Mouse (Mus musculus): ENCODE data around the gene BC051142. TPM values are rescaled to one million over a fixed set of nuclear protein-coding genes. Genes with fewer than 3 reads are reported as not detected.
A peak's percentile ranks its signal among the peaks of the same experiment; 100 is the strongest.

BC051142 gene
- polyA plus RNA-seq (2014; fragmentation: Nextera tagmentation; extraction: Ambion mirVana), result 1.5 and 2.1 TPM in 2 replicates

GRCm38 (mm10) chr17:34398711-34399393 is at the start of gene BC051142:
Gene BC051142, plus strand, starts transcription at chr17:34398820.
- DNase-seq (ENCODE audit: low spot score) (peak; percentile 83), ATAC-seq (replicated peaks; ENCODE audit: low FRiP score) (peak; percentile 96)
- H3K9me3 ChIP-seq (ENCODE audit: control insufficient read depth, low read length), result no peaks in the 10 kb centered on the region
- no peaks in the 10 kb centered on the region for H3K4me1 ChIP-seq (replicated peaks; ENCODE audit: control insufficient read depth, insufficient read depth, low read length)
- no peaks in the 10 kb centered on the region for H3K36me3 ChIP-seq (ENCODE audit: control insufficient read depth, insufficient read depth, low read length)
- peak within 1 kb of the TSS; percentile 90 for H3K9ac ChIP-seq (ENCODE audit: low read length)
- peak within 1 kb of the TSS; percentile 72 for H3K4me2 ChIP-seq (ENCODE audit: low read depth, low read length, severe bottlenecking)
- 6% methylated on average over 34 of the region's 34 CpGs for WGBS
- no peaks in the 10 kb centered on the region for H3K27me3 ChIP-seq (ENCODE audit: control insufficient read depth, insufficient read depth, low read length)
- peak within 1 kb of the TSS; percentile 51 for H3K4me3 ChIP-seq (ENCODE audit: low read depth, low read length)
- peak within 1 kb of the TSS; percentile 91 for H3K27ac ChIP-seq (ENCODE audit: low read depth, low read length)

GRCm38 (mm10) chr17:34349429-34349828 is 49.2 kb upstream of the BC051142 start:
- no peaks in the 10 kb centered on the region for H3K27me3 ChIP-seq (ENCODE audit: control insufficient read depth, insufficient read depth, low read length)
- H3K4me2 ChIP-seq (ENCODE audit: low read depth, low read length, severe bottlenecking), result no peak overlapping the region
- 6% methylated on average over 4 of the region's 4 CpGs for WGBS
- ATAC-seq (replicated peaks; ENCODE audit: low FRiP score) (no peak), DNase-seq (ENCODE audit: low spot score) (peak; percentile 83)
- no peak overlapping the region for H3K4me3 ChIP-seq (ENCODE audit: low read depth, low read length)
- H3K27ac ChIP-seq (ENCODE audit: low read depth, low read length), result no peak overlapping the region
- no peak overlapping the region for H3K9ac ChIP-seq (ENCODE audit: low read length)
- H3K4me1 ChIP-seq (replicated peaks; ENCODE audit: control insufficient read depth, insufficient read depth, low read length), result no peaks in the 10 kb centered on the region
- no peaks in the 10 kb centered on the region for H3K36me3 ChIP-seq (ENCODE audit: control insufficient read depth, insufficient read depth, low read length)
- H3K9me3 ChIP-seq (ENCODE audit: control insufficient read depth, low read length), result no peaks in the 10 kb centered on the region

- ATAC-seq (replicated peaks; ENCODE audit: low FRiP score) (no peak), DNase-seq (ENCODE audit: low spot score) (no peak)
- Histone ChIP-seq H3K36me3 (ENCODE audit: control insufficient read depth, insufficient read depth, low read length) (no peaks in the 10 kb centered on the region), H3K4me2 (ENCODE audit: low read depth, low read length, severe bottlenecking) (no peak within 1 kb of the TSS), H3K27ac (ENCODE audit: low read depth, low read length) (no peak within 1 kb of the TSS), H3K4me1 (replicated peaks; ENCODE audit: control insufficient read depth, insufficient read depth, low read length) (no peaks in the 10 kb centered on the region), H3K27me3 (ENCODE audit: control insufficient read depth, insufficient read depth, low read length) (no peaks in the 10 kb centered on the region), H3K9me3 (ENCODE audit: control insufficient read depth, low read length) (no peaks in the 10 kb centered on the region), H3K4me3 (ENCODE audit: low read depth, low read length) (no peak within 1 kb of the TSS), H3K9ac (ENCODE audit: low read length) (no peak within 1 kb of the TSS)
- 80% methylated on average over 5 of the region's 5 CpGs for WGBS
These were observed 44.1 kb upstream of the BC051142 start, which contains the start of gene Btnl2 for GRCm38 (mm10) chr17:34354539-34354938. Gene Btnl2, plus strand, starts transcription at chr17:34354822.

GRCm38 (mm10) chr17:34354940-34355339 is 43.7 kb upstream of the BC051142 start:
- ATAC-seq (replicated peaks; ENCODE audit: low FRiP score) (no peak), DNase-seq (ENCODE audit: low spot score) (no peak)
- no peaks in the 10 kb centered on the region for H3K27me3 ChIP-seq (ENCODE audit: control insufficient read depth, insufficient read depth, low read length)
- no peak overlapping the region for H3K4me3 ChIP-seq (ENCODE audit: low read depth, low read length)
- 96% methylated on average over 1 of the region's 1 CpGs for WGBS
- no peak overlapping the region for H3K27ac ChIP-seq (ENCODE audit: low read depth, low read length)
- no peaks in the 10 kb centered on the region for H3K9me3 ChIP-seq (ENCODE audit: control insufficient read depth, low read length)
- H3K4me2 ChIP-seq (ENCODE audit: low read depth, low read length, severe bottlenecking), result no peak overlapping the region
- H3K9ac ChIP-seq (ENCODE audit: low read length), result no peak overlapping the region
- H3K4me1 ChIP-seq (replicated peaks; ENCODE audit: control insufficient read depth, insufficient read depth, low read length), result no peaks in the 10 kb centered on the region
- H3K36me3 ChIP-seq (ENCODE audit: control insufficient read depth, insufficient read depth, low read length), result no peaks in the 10 kb centered on the region

GRCm38 (mm10) chr17:34362954-34363546 is 35.6 kb upstream of the BC051142 start:
- Histone ChIP-seq H3K4me2 (ENCODE audit: low read depth, low read length, severe bottlenecking) (no peak overlapping the region), H3K9me3 (ENCODE audit: control insufficient read depth, low read length) (no peaks in the 10 kb centered on the region), H3K36me3 (ENCODE audit: control insufficient read depth, insufficient read depth, low read length) (no peaks in the 10 kb centered on the region), H3K27me3 (ENCODE audit: control insufficient read depth, insufficient read depth, low read length) (no peaks in the 10 kb centered on the region), H3K9ac (ENCODE audit: low read length) (no peak overlapping the region), H3K27ac (ENCODE audit: low read depth, low read length) (no peak overlapping the region), H3K4me1 (replicated peaks; ENCODE audit: control insufficient read depth, insufficient read depth, low read length) (no peaks in the 10 kb centered on the region), H3K4me3 (ENCODE audit: low read depth, low read length) (no peak overlapping the region)
- WGBS, result 87% methylated on average over 15 of the region's 15 CpGs
- no peak for DNase-seq (ENCODE audit: low spot score)
- no peak for ATAC-seq (replicated peaks; ENCODE audit: low FRiP score)

GRCm38 (mm10) chr17:34363676-34364310 is 34.8 kb upstream of the BC051142 start:
- no peak overlapping the region for H3K27ac ChIP-seq (ENCODE audit: low read depth, low read length)
- no peaks in the 10 kb centered on the region for H3K36me3 ChIP-seq (ENCODE audit: control insufficient read depth, insufficient read depth, low read length)
- ATAC-seq (replicated peaks; ENCODE audit: low FRiP score), result no peak
- H3K9ac ChIP-seq (ENCODE audit: low read length), result no peak overlapping the region
- H3K4me2 ChIP-seq (ENCODE audit: low read depth, low read length, severe bottlenecking), result no peak overlapping the region
- H3K27me3 ChIP-seq (ENCODE audit: control insufficient read depth, insufficient read depth, low read length), result no peaks in the 10 kb centered on the region
- no peak overlapping the region for H3K4me3 ChIP-seq (ENCODE audit: low read depth, low read length)
- 84% methylated on average over 3 of the region's 3 CpGs for WGBS
- H3K4me1 ChIP-seq (replicated peaks; ENCODE audit: control insufficient read depth, insufficient read depth, low read length), result no peaks in the 10 kb centered on the region
- DNase-seq (ENCODE audit: low spot score), result no peak
- H3K9me3 ChIP-seq (ENCODE audit: control insufficient read depth, low read length), result no peaks in the 10 kb centered on the region

GRCm38 (mm10) chr17:34365031-34365430 is 33.6 kb upstream of the BC051142 start:
- H3K36me3 ChIP-seq (ENCODE audit: control insufficient read depth, insufficient read depth, low read length), result no peaks in the 10 kb centered on the region
- H3K27me3 ChIP-seq (ENCODE audit: control insufficient read depth, insufficient read depth, low read length), result no peaks in the 10 kb centered on the region
- no peaks in the 10 kb centered on the region for H3K9me3 ChIP-seq (ENCODE audit: control insufficient read depth, low read length)
- no peak overlapping the region for H3K4me3 ChIP-seq (ENCODE audit: low read depth, low read length)
- no peak overlapping the region for H3K27ac ChIP-seq (ENCODE audit: low read depth, low read length)
- no peak for DNase-seq (ENCODE audit: low spot score)
- WGBS, result 81% methylated on average over 10 of the region's 10 CpGs
- H3K4me2 ChIP-seq (ENCODE audit: low read depth, low read length, severe bottlenecking), result no peak overlapping the region
- no peak for ATAC-seq (replicated peaks; ENCODE audit: low FRiP score)
- no peaks in the 10 kb centered on the region for H3K4me1 ChIP-seq (replicated peaks; ENCODE audit: control insufficient read depth, insufficient read depth, low read length)
- H3K9ac ChIP-seq (ENCODE audit: low read length), result no peak overlapping the region

GRCm38 (mm10) chr17:34370563-34370962 is 28.1 kb upstream of the BC051142 start:
- H3K27me3 ChIP-seq (ENCODE audit: control insufficient read depth, insufficient read depth, low read length), result no peaks in the 10 kb centered on the region
- 84% methylated on average over 4 of the region's 4 CpGs for WGBS
- no peak overlapping the region for H3K4me3 ChIP-seq (ENCODE audit: low read depth, low read length)
- no peak overlapping the region for H3K4me2 ChIP-seq (ENCODE audit: low read depth, low read length, severe bottlenecking)
- H3K27ac ChIP-seq (ENCODE audit: low read depth, low read length), result no peak overlapping the region
- ATAC-seq (replicated peaks; ENCODE audit: low FRiP score) (no peak), DNase-seq (ENCODE audit: low spot score) (no peak)
- H3K9me3 ChIP-seq (ENCODE audit: control insufficient read depth, low read length), result no peaks in the 10 kb centered on the region
- no peak overlapping the region for H3K9ac ChIP-seq (ENCODE audit: low read length)
- no peaks in the 10 kb centered on the region for H3K36me3 ChIP-seq (ENCODE audit: control insufficient read depth, insufficient read depth, low read length)
- H3K4me1 ChIP-seq (replicated peaks; ENCODE audit: control insufficient read depth, insufficient read depth, low read length), result no peaks in the 10 kb centered on the region

All from forebrain, embryonic 11.5 days (tissue).